Mouse (Mus musculus): ENCODE data around the gene Slc1a3. TPM values are rescaled to one million over a fixed set of nuclear protein-coding genes. Genes with fewer than 3 reads are reported as not detected.
A peak's percentile ranks its signal among the peaks of the same experiment; 100 is the strongest.

The Slc1a3 gene
- 0.27 and 0.40 TPM in 2 replicates for polyA plus RNA-seq (2012; rRNA removed)
- 0.39 and 0.51 TPM in 2 replicates for polyA plus RNA-seq (2014; fragmentation: Nextera tagmentation; extraction: Ambion mirVana)

GRCm38 (mm10) chr15:8710146-8711006 lies at the start of gene Slc1a3:
Slc1a3 (minus strand) TSS chr15:8710764.
- peak; percentile 65; the same call in 1 of the 2 replicates for ATAC-seq (ENCODE audit: insufficient read depth)
- H3K36me3 ChIP-seq (replicated peaks; ENCODE audit: control insufficient read depth, insufficient read depth, low read depth) = no peaks in the 10 kb centered on the region
- peaks cover 9% of the 10 kb centered on the region; the same call in 1 of the 2 replicates for H3K27me3 ChIP-seq (ENCODE audit: control insufficient read depth, insufficient read depth, low read length)
- peak within 1 kb of the TSS; percentile 63 to 75 for H3K4me3 ChIP-seq (ENCODE audit: insufficient read depth in 1 of 2, low read depth in 2 of 2, low read length in 2 of 2)
- H3K27ac ChIP-seq = no peak within 1 kb of the TSS
- TF ChIP-seq CTCF (IDR thresholded peaks at IDR 0.05; ENCODE audit: low read depth) (no peak), EP300 (IDR thresholded peaks at IDR 0.05; ENCODE audit: low read depth) (no peak)
- H3K4me1 ChIP-seq (replicated peaks; ENCODE audit: control insufficient read depth in 2 of 2, insufficient read depth in 2 of 2, low read length in 1 of 2) = peaks cover 0 to 6% of the 10 kb centered on the region in 2 experiments; a peak in 2 of 4 replicates
- DNase-seq (ENCODE audit: low read depth in 3 of 3, low spot score in 3 of 3) = peak in 1 of 3 experiments; percentile 13
- peak within 1 kb of the TSS; percentile 63 for H3K9ac ChIP-seq (replicated peaks)
- under 1% methylated on average over 34 of the region's 34 CpGs for WGBS (ENCODE audit: insufficient replicate concordance)
- peak within 1 kb of the TSS; percentile 93 for H3K4me2 ChIP-seq (ENCODE audit: low read depth)
- no peaks in the 10 kb centered on the region for H3K9me3 ChIP-seq (ENCODE audit: control insufficient read depth, low read length)

DNA sequence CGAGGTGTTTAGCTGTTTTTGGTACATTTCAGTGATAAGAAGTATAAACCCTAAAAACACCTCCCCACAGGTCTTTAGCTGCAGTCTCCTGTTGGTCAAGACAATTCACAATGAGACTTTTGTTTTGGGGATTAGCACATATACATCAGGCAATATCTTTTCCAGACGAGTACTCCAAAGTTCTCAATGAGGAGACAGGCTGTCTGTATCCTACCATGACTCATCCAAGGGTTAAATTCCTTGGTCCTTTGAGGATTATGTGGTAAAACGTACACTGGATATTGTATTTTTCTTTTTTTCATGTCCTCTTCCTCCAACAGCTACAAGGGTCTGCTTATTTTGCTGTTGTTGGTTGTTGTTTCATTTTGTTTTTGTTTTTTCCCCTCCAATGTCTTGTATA lies 48.5 kb upstream of the Slc1a3 start:
- ATAC-seq (ENCODE audit: insufficient read depth) = no peak

DNA sequence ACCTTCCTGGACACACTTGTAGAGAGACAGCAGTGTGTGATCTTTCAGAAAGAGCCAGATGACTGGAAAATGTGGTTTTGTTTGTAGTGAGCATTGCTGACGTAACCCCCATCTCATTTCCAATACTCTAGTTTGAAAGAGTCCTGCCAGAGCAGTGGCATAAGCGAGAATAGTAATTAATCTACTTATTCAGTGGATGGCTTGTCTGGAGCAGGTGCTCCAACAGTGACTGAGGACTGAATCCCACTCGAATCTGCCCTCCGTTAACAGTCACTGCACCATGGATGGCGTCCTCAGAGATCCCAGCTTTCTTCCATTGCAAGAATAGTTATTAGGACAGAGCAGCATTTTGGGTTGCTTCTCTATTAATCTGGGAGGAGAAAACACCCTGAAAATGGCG lies 45.9 kb upstream of the Slc1a3 start:
- H3K9ac ChIP-seq (replicated peaks) = no peak overlapping the region
- 77% methylated on average over 6 of the region's 6 CpGs for WGBS (ENCODE audit: insufficient replicate concordance)

More for the DNA sequence above, 48.5 kb upstream of the Slc1a3 start:
- 47% methylated on average over 3 of the region's 3 CpGs for WGBS (ENCODE audit: insufficient replicate concordance)
- no peak overlapping the region for H3K9ac ChIP-seq (replicated peaks)
- no peaks in the 10 kb centered on the region for H3K9me3 ChIP-seq (ENCODE audit: control insufficient read depth, low read length)
- no peaks in the 10 kb centered on the region for H3K27me3 ChIP-seq (ENCODE audit: control insufficient read depth, insufficient read depth, low read length)
- no peak for DNase-seq (ENCODE audit: low read depth in 3 of 3, low spot score in 3 of 3)
- no peaks in the 10 kb centered on the region for H3K36me3 ChIP-seq (replicated peaks; ENCODE audit: control insufficient read depth, insufficient read depth, low read depth)
- no peak overlapping the region for H3K4me2 ChIP-seq (ENCODE audit: low read depth)
- H3K4me3 ChIP-seq (ENCODE audit: insufficient read depth in 1 of 2, low read depth in 2 of 2, low read length in 2 of 2) = no peak overlapping the region
- no peak for TF ChIP-seq EP300 (IDR thresholded peaks at IDR 0.05; ENCODE audit: low read depth)
- no peak for TF ChIP-seq CTCF (IDR thresholded peaks at IDR 0.05; ENCODE audit: low read depth)
- no peak overlapping the region for H3K27ac ChIP-seq
- peaks cover 31 to 35% of the 10 kb centered on the region in 2 experiments for H3K4me1 ChIP-seq (replicated peaks; ENCODE audit: control insufficient read depth in 2 of 2, insufficient read depth in 2 of 2, low read length in 1 of 2)

DNA sequence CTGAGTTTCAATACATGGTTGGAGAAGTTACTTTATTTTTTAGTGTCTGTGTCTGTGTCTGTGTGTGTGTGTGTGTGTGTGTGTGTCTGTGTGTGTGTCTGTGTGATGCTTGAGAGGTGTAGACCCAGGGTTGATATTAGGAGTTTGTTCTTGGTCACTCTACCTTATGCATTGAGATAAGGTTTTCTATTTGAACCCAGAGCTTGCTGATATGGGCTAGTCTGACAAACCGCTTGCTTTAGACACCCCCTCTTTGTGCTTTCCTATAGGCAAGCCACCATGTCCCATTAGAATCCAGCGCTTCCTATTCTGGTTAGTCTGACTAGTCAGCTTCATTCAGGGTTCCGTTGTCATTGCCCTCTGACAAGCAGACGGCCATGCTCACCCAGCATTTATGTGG lies 39.2 kb upstream of the Slc1a3 start:
- Histone ChIP-seq H3K9ac (replicated peaks) (no peak overlapping the region), H3K4me2 (ENCODE audit: low read depth) (no peak overlapping the region), H3K4me3 (ENCODE audit: insufficient read depth in 1 of 2, low read depth in 2 of 2, low read length in 2 of 2) (no peak overlapping the region), H3K27ac (no peak overlapping the region), H3K27me3 (ENCODE audit: control insufficient read depth, insufficient read depth, low read length) (no peaks in the 10 kb centered on the region), H3K4me1 (replicated peaks; ENCODE audit: control insufficient read depth in 2 of 2, insufficient read depth in 2 of 2, low read length in 1 of 2) (peaks cover 0 to 7% of the 10 kb centered on the region in 2 experiments; a peak in 2 of 4 replicates), H3K36me3 (replicated peaks; ENCODE audit: control insufficient read depth, insufficient read depth, low read depth) (no peaks in the 10 kb centered on the region), H3K9me3 (ENCODE audit: control insufficient read depth, low read length) (no peaks in the 10 kb centered on the region)
- TF ChIP-seq CTCF (IDR thresholded peaks at IDR 0.05; ENCODE audit: low read depth) (no peak), EP300 (IDR thresholded peaks at IDR 0.05; ENCODE audit: low read depth) (no peak)
- DNase-seq (ENCODE audit: low read depth in 3 of 3, low spot score in 3 of 3) = no peak
- ATAC-seq (ENCODE audit: insufficient read depth) = no peak
- WGBS (ENCODE audit: insufficient replicate concordance) = 51% methylated on average over 4 of the region's 4 CpGs

More for the DNA sequence above, 45.9 kb upstream of the Slc1a3 start:
- Histone ChIP-seq H3K4me3 (ENCODE audit: insufficient read depth in 1 of 2, low read depth in 2 of 2, low read length in 2 of 2) (no peak overlapping the region), H3K27ac (no peak overlapping the region), H3K27me3 (ENCODE audit: control insufficient read depth, insufficient read depth, low read length) (no peaks in the 10 kb centered on the region), H3K4me1 (replicated peaks; ENCODE audit: control insufficient read depth in 2 of 2, insufficient read depth in 2 of 2, low read length in 1 of 2) (peaks cover 13 to 16% of the 10 kb centered on the region in 2 experiments), H3K9me3 (ENCODE audit: control insufficient read depth, low read length) (no peaks in the 10 kb centered on the region), H3K4me2 (ENCODE audit: low read depth) (no peak overlapping the region), H3K36me3 (replicated peaks; ENCODE audit: control insufficient read depth, insufficient read depth, low read depth) (no peaks in the 10 kb centered on the region)
- ATAC-seq (ENCODE audit: insufficient read depth) (no peak), DNase-seq (ENCODE audit: low read depth in 3 of 3, low spot score in 3 of 3) (no peak)
- no peak for TF ChIP-seq EP300 (IDR thresholded peaks at IDR 0.05; ENCODE audit: low read depth)
- no peak for TF ChIP-seq CTCF (IDR thresholded peaks at IDR 0.05; ENCODE audit: low read depth)

DNA sequence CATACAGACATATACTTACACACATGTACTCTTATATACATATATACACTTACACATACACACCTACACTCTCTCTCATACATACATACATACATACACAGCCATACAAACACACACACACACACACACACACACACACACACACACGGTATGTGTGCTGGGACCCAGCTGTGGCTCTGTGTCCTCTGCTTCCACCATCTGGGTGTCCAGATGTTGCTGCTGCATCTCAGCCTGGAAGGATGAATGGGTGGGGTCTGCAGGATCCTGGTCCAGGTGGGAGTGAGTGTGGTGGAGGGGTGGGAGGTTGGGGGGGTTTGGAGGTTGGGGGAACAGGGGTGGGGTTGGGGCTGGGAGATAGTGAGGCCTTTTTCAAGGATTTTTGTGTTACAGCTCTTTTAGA lies 38.2 kb upstream of the Slc1a3 start:
- H3K9ac ChIP-seq (replicated peaks) = no peak overlapping the region
- H3K4me3 ChIP-seq (ENCODE audit: insufficient read depth in 1 of 2, low read depth in 2 of 2, low read length in 2 of 2) = no peak overlapping the region
- no peak overlapping the region for H3K27ac ChIP-seq
- H3K27me3 ChIP-seq (ENCODE audit: control insufficient read depth, insufficient read depth, low read length) = no peaks in the 10 kb centered on the region
- H3K4me1 ChIP-seq (replicated peaks; ENCODE audit: control insufficient read depth in 2 of 2, insufficient read depth in 2 of 2, low read length in 1 of 2) = peaks cover 0 to 7% of the 10 kb centered on the region in 2 experiments; a peak in 2 of 4 replicates
- no peak overlapping the region for H3K4me2 ChIP-seq (ENCODE audit: low read depth)
- no peaks in the 10 kb centered on the region for H3K9me3 ChIP-seq (ENCODE audit: control insufficient read depth, low read length)
- WGBS (ENCODE audit: insufficient replicate concordance) = 73% methylated on average over 1 of the region's 1 CpGs
- no peak for DNase-seq (ENCODE audit: low read depth in 3 of 3, low spot score in 3 of 3)
- ATAC-seq (ENCODE audit: insufficient read depth) = no peak
- TF ChIP-seq EP300 (IDR thresholded peaks at IDR 0.05; ENCODE audit: low read depth) (no peak), CTCF (IDR thresholded peaks at IDR 0.05; ENCODE audit: low read depth) (no peak)
- no peaks in the 10 kb centered on the region for H3K36me3 ChIP-seq (replicated peaks; ENCODE audit: control insufficient read depth, insufficient read depth, low read depth)

Data from liver, embryonic 14.5 days (tissue).